Mouse (Mus musculus) spleen, embryonic (tissue): ENCODE data around the gene Bach2.

ENCODE experiments used
- CTCF ChIA-PET: fragments of 350-600 bp; sonication (Branson Sonifier 250); formaldehyde crosslinking; loops from one replicate; lab custom pipeline; 2022; lab: Charles Lee

The Bach2 gene

GRCm38 (mm10) chr4:32349361-32349760, 110.8 kb downstream of the Bach2 start:
- CTCF ChIA-PET = interaction anchor here (1.4 kb wide), 1 partner anchor 39 kb away, joined by 4 read pairs; no protein-coding TSS in a partner anchor

- CTCF ChIA-PET = interaction anchor here (0.6 to 0.7 kb wide), 2 partner anchors 76 to 78 kb away, joined by 3 to 6 read pairs; no protein-coding TSS in a partner anchor
These were observed 112.6 kb downstream of the Bach2 start for GRCm38 (mm10) chr4:32351236-32351635.

DNA sequence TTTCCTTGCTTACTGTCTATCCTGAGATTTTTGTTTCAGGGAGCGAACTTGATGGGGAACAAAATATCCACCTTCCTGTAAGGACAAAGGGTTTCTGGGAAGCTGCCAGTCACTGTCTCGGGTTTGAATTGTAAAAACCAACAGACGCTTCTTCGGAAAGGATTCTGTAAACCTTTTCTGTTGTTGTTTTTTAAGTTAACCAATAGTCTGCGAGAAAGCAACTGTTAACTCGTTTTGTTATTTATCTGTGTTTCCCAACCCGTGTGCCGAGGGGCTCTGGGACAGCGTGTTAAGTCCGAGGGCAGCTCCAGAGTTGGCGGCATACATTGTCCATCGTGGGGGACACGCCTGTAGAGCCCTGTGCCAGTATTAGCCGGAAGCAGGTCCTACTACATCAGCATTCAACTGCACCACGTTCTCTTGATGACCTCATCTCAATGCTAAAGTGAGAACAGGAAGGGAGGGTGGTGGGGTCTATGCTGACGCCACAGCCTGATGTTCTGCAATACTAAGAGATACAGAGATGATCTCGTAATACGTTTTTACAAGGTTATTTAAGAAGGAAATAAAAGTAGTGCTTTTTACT, 113.2 kb downstream of the Bach2 start:
- CTCF ChIA-PET = no interaction called here

DNA sequence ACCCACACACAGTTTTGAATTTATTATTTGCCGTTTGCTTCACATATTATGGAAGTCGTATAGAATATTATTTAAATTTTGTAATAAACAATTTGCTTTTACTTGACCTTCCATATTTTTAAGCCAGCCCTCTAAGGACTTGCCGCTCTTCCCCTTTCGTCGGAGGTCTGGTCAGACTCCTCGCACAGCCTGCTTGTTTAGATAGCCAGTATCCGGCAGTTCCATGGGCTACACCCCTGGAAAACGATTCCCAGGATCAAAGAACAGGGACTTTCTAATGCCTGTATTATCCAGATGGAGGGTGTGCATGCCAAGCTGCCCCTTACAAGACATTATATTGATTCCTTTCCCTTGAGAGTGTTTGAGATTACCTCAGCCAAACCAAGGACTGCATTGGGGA, 113.8 kb downstream of the Bach2 start:
- CTCF ChIA-PET = no interaction called here

- CTCF ChIA-PET = no interaction called here
These were observed 114.2 kb downstream of the Bach2 start for GRCm38 (mm10) chr4:32352842-32353241.

DNA sequence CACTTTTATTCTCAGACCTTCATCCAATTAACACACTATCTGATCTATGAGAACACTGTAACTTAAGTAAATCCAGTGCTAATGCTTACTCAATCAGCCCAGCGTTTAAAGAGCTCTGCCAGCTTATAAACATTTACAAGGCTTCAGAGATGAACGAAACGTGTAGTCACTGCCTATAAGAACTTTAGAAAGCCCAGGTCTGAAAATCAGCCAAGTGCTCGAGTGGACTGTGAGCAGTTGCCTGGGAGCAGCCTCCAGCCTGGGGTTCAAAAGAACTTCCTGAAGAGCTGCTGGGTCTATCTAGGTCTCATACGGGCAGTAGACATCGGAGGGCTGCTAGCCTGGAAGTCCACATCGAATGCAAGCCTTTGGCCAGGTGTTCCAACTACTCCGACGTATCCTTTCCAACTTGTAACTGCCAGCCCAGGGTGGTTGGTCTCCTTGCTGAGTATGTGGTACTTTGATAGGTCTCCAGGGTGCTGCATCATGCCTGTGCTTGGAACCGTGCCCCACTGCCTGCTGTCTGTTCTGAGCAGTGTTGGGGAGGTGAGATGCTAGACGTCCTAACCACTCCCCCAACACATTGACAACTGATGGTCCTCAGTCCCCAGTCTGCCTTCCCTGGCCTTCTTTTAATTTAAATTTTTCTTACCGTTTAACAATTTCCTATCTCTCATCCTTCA, 117.5 kb downstream of the Bach2 start:
- CTCF ChIA-PET = interaction anchor here (0.9 kb wide), 1 partner anchor 19 kb away, joined by 3 read pairs; no protein-coding TSS in a partner anchor

DNA sequence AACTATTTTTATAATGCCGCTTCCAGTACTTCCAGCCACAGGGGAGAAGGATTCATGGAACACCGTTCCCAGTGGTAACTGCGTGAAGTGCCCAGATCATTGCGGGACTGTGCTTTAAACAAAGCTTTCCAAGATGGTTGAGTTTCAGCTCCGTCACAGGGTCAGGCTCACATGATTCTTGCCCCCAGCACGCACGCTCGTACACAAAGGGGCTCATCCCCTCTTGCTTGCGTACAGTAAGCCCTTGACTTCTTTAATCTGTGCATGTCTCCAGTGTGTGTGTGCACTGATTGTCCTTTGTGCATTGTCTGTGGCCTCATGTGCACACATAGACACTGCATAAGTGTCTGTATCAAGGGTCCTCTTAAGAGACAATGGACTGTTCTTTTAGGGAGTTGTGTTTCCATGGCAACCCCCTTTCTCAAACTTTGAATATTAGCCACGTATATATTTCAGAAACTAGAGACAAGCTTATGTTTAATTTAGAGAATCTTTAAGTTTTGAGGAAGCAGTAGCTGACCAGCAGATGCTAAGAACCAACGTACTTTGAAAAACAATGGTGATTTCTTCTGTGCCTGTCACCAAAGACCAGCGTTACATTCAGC, 119.5 kb downstream of the Bach2 start:
- CTCF ChIA-PET = interaction anchor here (0.7 to 1.1 kb wide), 3 partner anchors 21 to 137 kb away, joined by 3 to 5 read pairs (median 3); no protein-coding TSS in a partner anchor

- CTCF ChIA-PET = interaction anchor here (0.7 to 1.1 kb wide), 3 partner anchors 22 to 137 kb away, joined by 3 to 5 read pairs (median 3); no protein-coding TSS in a partner anchor
These were observed 120.2 kb downstream of the Bach2 start for GRCm38 (mm10) chr4:32358602-32359464.

DNA sequence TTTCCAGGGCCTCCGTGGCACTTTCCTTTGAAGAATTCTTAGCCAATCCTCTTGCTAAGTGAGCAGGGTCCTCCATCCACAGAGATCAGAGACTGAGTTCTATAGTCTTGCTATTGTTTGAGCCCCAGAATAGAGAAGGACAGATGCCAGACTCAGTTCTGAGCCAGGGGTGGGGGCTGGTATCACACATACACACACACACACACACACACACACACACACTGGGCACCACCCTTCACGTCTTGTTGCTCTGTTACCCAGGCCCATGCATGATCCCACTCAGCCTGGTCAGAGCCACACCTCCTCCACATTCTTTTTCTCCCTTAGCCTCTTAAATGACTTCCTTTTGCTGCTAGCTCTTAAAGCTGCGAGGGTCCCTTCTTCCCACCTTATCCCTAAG, 121.0 kb downstream of the Bach2 start:
- CTCF ChIA-PET = no interaction called here

DNA sequence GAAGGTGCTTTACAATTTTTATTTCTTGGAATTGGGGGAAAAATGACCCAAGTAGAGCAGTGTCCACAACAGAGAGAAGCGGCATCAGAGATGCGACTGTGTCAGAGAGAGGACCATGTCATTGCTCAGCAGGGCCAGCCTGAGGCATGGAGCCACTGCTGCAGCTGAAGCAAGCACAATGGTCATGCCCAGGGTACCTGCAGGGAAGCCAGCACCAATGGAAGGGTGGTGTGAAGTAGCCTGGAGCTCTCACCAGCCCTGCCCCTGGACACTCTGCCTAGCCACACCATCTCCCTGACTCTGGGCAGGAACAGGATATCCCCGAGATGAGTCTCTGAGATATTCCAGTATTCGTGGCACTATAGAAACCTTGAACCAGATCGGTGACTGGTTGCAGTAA, 121.9 kb downstream of the Bach2 start:
- CTCF ChIA-PET = no interaction called here

GRCm38 (mm10) chr4:32363488-32363984, 124.9 kb downstream of the Bach2 start:
- CTCF ChIA-PET = no interaction called here

DNA sequence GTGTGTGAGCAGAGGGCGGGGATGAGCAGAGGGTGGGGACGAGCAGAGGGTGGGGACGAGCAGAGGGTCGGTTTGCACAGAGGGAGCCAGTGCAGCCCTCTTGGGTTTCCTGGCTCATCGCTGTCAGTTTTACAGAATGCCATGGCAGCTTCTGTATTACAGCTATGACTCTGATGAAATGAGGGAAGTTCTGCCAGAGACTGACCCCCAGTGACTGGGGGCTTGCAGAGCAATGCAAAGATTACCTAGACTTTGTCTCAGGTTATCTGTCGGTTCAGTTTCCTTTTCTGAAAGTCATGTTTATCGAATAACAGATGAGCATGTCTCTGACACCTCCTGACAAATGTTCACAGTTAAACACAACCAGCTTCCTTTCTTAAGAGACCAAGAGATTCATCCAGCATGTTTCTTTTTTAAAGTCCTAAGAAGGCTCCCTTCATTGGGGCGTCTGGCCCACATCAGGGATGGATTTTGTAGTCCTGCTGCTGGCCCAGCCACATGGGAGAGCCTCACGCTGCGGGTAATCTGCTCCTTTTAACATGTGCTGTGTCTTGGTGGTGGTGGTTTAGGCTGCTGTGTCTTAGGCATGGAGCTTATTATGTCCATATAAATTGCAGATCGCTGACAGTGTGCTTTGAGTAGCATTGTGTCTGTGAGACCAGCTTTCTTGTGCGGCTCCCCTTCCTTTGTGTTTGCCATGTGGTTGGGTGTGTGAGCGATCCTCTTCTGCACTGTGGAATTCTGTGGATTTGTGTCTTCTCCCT, 126.7 kb downstream of the Bach2 start:
- CTCF ChIA-PET = no interaction called here

DNA sequence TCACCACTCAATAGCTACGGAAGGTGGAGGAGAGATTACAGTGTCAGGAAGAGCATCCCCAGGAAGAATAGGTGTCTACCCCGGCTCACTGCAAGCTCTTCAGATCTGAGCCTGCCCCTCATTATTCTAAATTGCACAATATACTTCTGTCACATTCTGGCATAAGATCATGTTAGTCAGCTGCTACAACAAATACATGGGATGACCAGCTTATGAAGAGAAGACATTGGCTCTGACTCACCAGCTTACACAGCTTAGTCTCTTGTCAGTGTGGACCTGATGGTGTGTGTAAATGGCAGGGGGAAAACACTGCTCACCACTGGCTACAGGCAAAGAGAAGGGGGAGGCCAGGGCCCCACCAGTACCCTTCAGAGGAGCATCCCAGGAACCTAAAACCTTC, 127.6 kb downstream of the Bach2 start:
- CTCF ChIA-PET = no interaction called here

DNA sequence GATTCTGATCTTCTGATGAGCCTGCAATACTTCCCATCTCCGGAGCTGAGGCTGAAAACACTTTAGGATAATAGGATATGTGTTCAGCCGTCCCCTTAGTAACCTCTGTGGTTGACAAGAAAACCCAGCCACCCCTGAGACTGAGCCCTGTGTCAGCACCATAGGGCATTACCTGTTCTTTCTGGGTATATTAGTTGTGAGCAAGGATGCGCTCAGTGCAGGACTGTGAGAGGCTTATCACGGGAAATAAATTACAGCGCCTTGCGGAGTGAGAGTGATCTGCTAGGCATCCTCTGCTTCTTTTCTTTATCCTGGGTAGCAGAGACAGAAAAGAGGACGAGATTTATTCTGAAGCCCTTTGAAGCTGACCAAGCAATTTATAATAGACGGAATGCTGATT, 129.7 kb downstream of the Bach2 start:
- CTCF ChIA-PET = no interaction called here

GRCm38 (mm10) chr4:32373085-32373484, 134.5 kb downstream of the Bach2 start:
- CTCF ChIA-PET = interaction anchor here (0.6 kb wide), 1 partner anchor 407 kb away, joined by 6 read pairs; no protein-coding TSS in a partner anchor

- CTCF ChIA-PET = interaction anchor here (0.6 kb wide), 1 partner anchor 408 kb away, joined by 6 read pairs; no protein-coding TSS in a partner anchor
These were observed 134.9 kb downstream of the Bach2 start for GRCm38 (mm10) chr4:32373527-32373926.

GRCm38 (mm10) chr4:32374751-32375582, 136.4 kb downstream of the Bach2 start:
- CTCF ChIA-PET = no interaction called here

GRCm38 (mm10) chr4:32375721-32376526, 137.3 kb downstream of the Bach2 start:
- CTCF ChIA-PET = no interaction called here

GRCm38 (mm10) chr4:32376527-32376948, 137.9 kb downstream of the Bach2 start:
- CTCF ChIA-PET = no interaction called here
